Mouse (Mus musculus) heart, postnatal 0 days (tissue): Measurements from ENCODE around the gene Zfp935. TPM values are rescaled to one million over a fixed set of nuclear protein-coding genes. Genes with fewer than 3 reads are reported as not detected.
"Not testable (repeated sequence)": the region's sequence is repeated elsewhere in the genome, so short reads cannot be mapped to it uniquely, and the experiment has no call there.

Source experiments
- ATAC-seq: fragments of 200-750 bp; cut with Nextera tagmentation; 2 replicates; pipeline ENCODE4 v1.8.0; 2017; ENCODE audit warnings: low read depth, moderate number of reproducible peaks, moderate library complexity; ENCODE audit not compliant: insufficient read depth
- DNase-seq: peaks from one replicate; pipeline ENCODE4 v3.0.0-alpha.2; 2016; ENCODE audit warnings: low spot score
- H3K27ac ChIP-seq: fragments of 300-500 bp; sonication (generic); 2 replicates; pipeline ENCODE4 v1.5.1; 2014; ENCODE audit warnings: low read depth, mild to moderate bottlenecking
- H3K27me3 ChIP-seq: fragments of 300-500 bp; sonication (generic); 2 replicates; pipeline ENCODE4 v1.6.1; 2014; ENCODE audit warnings: low read length, mixed read lengths; ENCODE audit not compliant: control insufficient read depth, insufficient read depth
- H3K36me3 ChIP-seq: fragments of 300-500 bp; sonication (generic); replicated peaks from 2 replicates; pipeline ENCODE4 v1.6.1; 2014; ENCODE audit warnings: low read length, mixed read lengths; ENCODE audit not compliant: control insufficient read depth, insufficient read depth
- H3K4me1 ChIP-seq: fragments of 300-500 bp; sonication (generic); 2 replicates; pipeline ENCODE4 v1.6.1; 2014; ENCODE audit warnings: antibody characterized with exemption; ENCODE audit not compliant: control insufficient read depth, insufficient read depth
- H3K4me2 ChIP-seq: fragments of 300-500 bp; sonication (generic); 2 replicates; pipeline ENCODE4 v1.6.1; 2014; ENCODE audit warnings: low read depth, mild to moderate bottlenecking, low read length, moderate library complexity
- H3K4me3 ChIP-seq: fragments of 300-500 bp; sonication (generic); 2 replicates; pipeline ENCODE4 v1.5.1; 2014; ENCODE audit warnings: low read depth, low read length
- H3K9ac ChIP-seq: fragments of 300-500 bp; sonication (generic); replicated peaks from 2 replicates; pipeline ENCODE4 v1.6.1; 2014; ENCODE audit warnings: low read depth, low read length, mixed read lengths
- H3K9me3 ChIP-seq: fragments of 300-500 bp; sonication (generic); replicated peaks from 2 replicates; pipeline ENCODE4 v1.6.1; 2016; ENCODE audit warnings: low read length; ENCODE audit not compliant: control insufficient read depth
- CTCF ChIP-seq: IDR thresholded peaks from 2 replicates; pipeline ENCODE4 v1.5.1; 2016; ENCODE audit warnings: antibody characterized with exemption, control low read depth, low read depth
- WGBS: fragments of 180-500 bp; shearing (Covaris S2); extraction: QIAGEN DNeasy Blood & Tissue Kit; methylation state at CpG from one replicate; pipeline ENCODE4 v1.1.7; 2014; 5-methylcytosine and 5-hydroxymethylcytosine counted together
- microRNA-seq: library from miRNA; unstranded; fragments of <30 nt; microRNA quantifications from one replicate; pipeline ENCODE4, GENCODE M21; 2016
- polyA plus RNA-seq: library from polyadenylated mRNA; unstranded; fragments of >200 nt; fragmentation: Nextera tagmentation; extraction: Ambion mirVana; gene quantifications from 2 replicates; pipeline ENCODE4 v1.2.1, GENCODE M21; 2015
- total RNA-seq: library from RNA; depleted of rRNA; stranded (reverse); fragments of >200 nt; gene quantifications from 2 replicates; pipeline ENCODE4 v1.2.3, GENCODE M21; 2014; ENCODE audit warnings: low replicate concordance; rRNA removed

Gene Zfp935
- total and polyA plus RNA-seq, 2 experiments from 2014 or later, result 2.6 TPM; not detected in 1

GRCm38 (mm10) chr13:62469947-62470346, 88.4 kb downstream of the Zfp935 start:
- H3K27ac ChIP-seq, ATAC-seq, H3K27me3 ChIP-seq, H3K4me1 ChIP-seq, H3K36me3 ChIP-seq, DNase-seq, H3K9ac ChIP-seq, H3K4me2 ChIP-seq, H3K9me3 ChIP-seq, H3K4me3 ChIP-seq: not testable (repeated sequence)
- peak; percentile 38 for TF ChIP-seq CTCF

GRCm38 (mm10) chr13:62466424-62467334, 91.6 kb downstream of the Zfp935 start, which contains the start of gene Gm49359:
TSS of gene Gm49359 (minus strand) at chr13:62466832.
- 1% methylated on average over 28 of the region's 28 CpGs for WGBS
- not testable (repeated sequence) for H3K36me3 ChIP-seq, H3K9me3 ChIP-seq, H3K4me1 ChIP-seq, H3K27me3 ChIP-seq
- H3K9ac ChIP-seq, result peak within 1 kb of the TSS; percentile 72
- ATAC-seq (peak; percentile 96), DNase-seq (peak; percentile 92)
- peak within 1 kb of the TSS; percentile 62 for H3K4me3 ChIP-seq
- H3K27ac ChIP-seq, result peak within 1 kb of the TSS; percentile 80
- peak within 1 kb of the TSS; percentile 56 for H3K4me2 ChIP-seq

Small RNA genes lying within 50 kb of the gene (microRNA-seq; reads per million reads assigned to microRNA genes)
- gene Gm22256, result not detected

Other genes starting within 250 kb of the Zfp935 start
- gene Gm3604, start 175.3 kb downstream of the Zfp935 start, total RNA-seq, result 0.19 TPM in 1 of 2 replicates, not detected in the other
- gene Gm3604, start 175.3 kb downstream of the Zfp935 start, polyA plus RNA-seq, result 2.0 TPM in 2 replicates
- 3.7 and 6.3 TPM in 2 replicates for gene Gm49359, start 91.7 kb downstream of the Zfp935 start, total RNA-seq
- gene Gm49359, start 91.7 kb downstream of the Zfp935 start, polyA plus RNA-seq, result 6.9 and 7.4 TPM in 2 replicates
- gene Zfp934, start 12.7 kb upstream of the Zfp935 start, total RNA-seq, result 4.9 and 7.0 TPM in 2 replicates
- 6.6 and 7.4 TPM in 2 replicates for gene Zfp934, start 12.7 kb upstream of the Zfp935 start, polyA plus RNA-seq
- 3.3 and 3.6 TPM in 2 replicates for gene 6720489N17Rik, start 65.7 kb upstream of the Zfp935 start, total RNA-seq
- gene 6720489N17Rik, start 65.7 kb upstream of the Zfp935 start, polyA plus RNA-seq, result 4.1 and 4.9 TPM in 2 replicates
- 0.34 and 2.0 TPM in 2 replicates for gene Platr25, start 202.2 kb upstream of the Zfp935 start, total RNA-seq
- 6.5 and 7.9 TPM in 2 replicates for gene Platr25, start 202.2 kb upstream of the Zfp935 start, polyA plus RNA-seq
- 0.31 and 4.3 TPM in 2 replicates for gene Gm5141, start 227.3 kb upstream of the Zfp935 start, total RNA-seq
- gene Gm5141, start 227.3 kb upstream of the Zfp935 start, polyA plus RNA-seq, result 2.1 and 2.8 TPM in 2 replicates